Mouse (Mus musculus) MEL (cell line): ENCODE results near the gene Eef1g. TPM values are rescaled to one million over a fixed set of nuclear protein-coding genes. Genes with fewer than 3 reads are reported as not detected.
A peak's percentile ranks its signal among the peaks of the same experiment; 100 is the strongest.

ENCODE experiments used
- DNase-seq: peaks from one replicate; pipeline ENCODE4 v3.0.0; 2011; ENCODE audit warnings: low read depth, low spot score
- H3K27ac ChIP-seq: 2 replicates; pipeline ENCODE4 v1.5.1; 2012; ENCODE audit warnings: low read depth, mild to moderate bottlenecking, control low read depth, low read length, moderate library complexity; ENCODE audit not compliant: control insufficient read depth
- H3K27me3 ChIP-seq, 2 experiments: fragments of 150-350 bp in 1 of 2; sonication (generic) in 1 of 2; 2 replicates each; pipeline ENCODE4 v1.6.1; 2012; ENCODE audit warnings: low read length in 2 of 2, mild to moderate bottlenecking in 2 of 2, improper control_type of control experiment in 1 of 2, moderate library complexity in 1 of 2; ENCODE audit not compliant: insufficient read depth in 2 of 2, control insufficient read depth in 1 of 2
- H3K36me3 ChIP-seq, 2 experiments: 2 replicates each; pipeline ENCODE4 v1.6.1; 2012 to 2014; ENCODE audit warnings: low read length in 2 of 2, improper control_type of control experiment in 1 of 2, inconsistent platforms in 1 of 2, mild to moderate bottlenecking in 1 of 2; ENCODE audit not compliant: insufficient read depth in 2 of 2, control insufficient read depth in 1 of 2
- H3K4me1 ChIP-seq, 2 experiments: fragments of 150-350 bp in 1 of 2; sonication (generic) in 1 of 2; 2 replicates each; pipeline ENCODE4 v1.6.1; 2012; ENCODE audit warnings: low read length in 2 of 2, improper control_type of control experiment in 1 of 2, mild to moderate bottlenecking in 1 of 2; ENCODE audit not compliant: insufficient read depth in 2 of 2, control insufficient read depth in 1 of 2
- H3K4me3 ChIP-seq, 2 experiments: fragments of 150-350 bp in 1 of 2; sonication (generic) in 1 of 2; 2 replicates each; pipeline ENCODE4 v1.5.1; 2012; ENCODE audit warnings: low read depth in 2 of 2, low read length in 2 of 2, mild to moderate bottlenecking in 2 of 2, moderate library complexity in 2 of 2, control low read depth in 1 of 2, improper control_type of control experiment in 1 of 2; ENCODE audit not compliant: control insufficient read depth in 1 of 2, insufficient read depth in 1 of 2
- H3K79me2 ChIP-seq: 2 replicates; pipeline ENCODE4 v1.6.1; 2012; ENCODE audit warnings: mild to moderate bottlenecking, low read length, moderate library complexity; ENCODE audit not compliant: control insufficient read depth, poor library complexity, insufficient read depth
- H3K9ac ChIP-seq: 2 replicates; pipeline ENCODE4 v1.6.1; 2012; ENCODE audit warnings: low read depth, mild to moderate bottlenecking, control low read depth, low read length, moderate library complexity; ENCODE audit not compliant: control insufficient read depth, poor library complexity, severe bottlenecking
- H3K9me3 ChIP-seq: fragments of 150-350 bp; sonication (generic); replicated peaks from 2 replicates; pipeline ENCODE4 v1.6.1; 2012; ENCODE audit warnings: mild to moderate bottlenecking, low read length, improper control_type of control experiment, moderate library complexity; ENCODE audit not compliant: insufficient read depth
- CHD1 ChIP-seq: IDR thresholded peaks from 2 replicates; pipeline ENCODE4 v1.6.1; 2012; ENCODE audit warnings: low read depth, mild to moderate bottlenecking, inconsistent platforms, low read length, improper control_type of control experiment
- CHD2 ChIP-seq: IDR thresholded peaks from 2 replicates; pipeline ENCODE4 v1.6.1; 2011; ENCODE audit warnings: low read length, improper control_type of control experiment
- ELF1 ChIP-seq: IDR thresholded peaks from 2 replicates; pipeline ENCODE4 v1.6.1; 2014; ENCODE audit warnings: low read depth, mild to moderate bottlenecking, inconsistent platforms, low read length, improper control_type of control experiment, moderate library complexity
- EP300 ChIP-seq, 2 experiments: IDR thresholded peaks; 2 replicates each; pipeline ENCODE4 v1.6.1; 2011; ENCODE audit warnings: improper control_type of control experiment in 2 of 2, low read length in 2 of 2, low read depth in 1 of 2, mild to moderate bottlenecking in 1 of 2
- ETS1 ChIP-seq: IDR thresholded peaks from 2 replicates; pipeline ENCODE4 v1.6.1; 2012; ENCODE audit warnings: low read depth, mild to moderate bottlenecking, inconsistent platforms, low read length, improper control_type of control experiment, moderate library complexity
- MAX ChIP-seq: IDR thresholded peaks from 2 replicates; pipeline ENCODE4 v1.6.1; 2011; ENCODE audit warnings: low read length, improper control_type of control experiment
- MEF2A ChIP-seq: IDR thresholded peaks from 2 replicates; pipeline ENCODE4 v1.6.1; 2014; ENCODE audit warnings: low read depth, mild to moderate bottlenecking, inconsistent platforms, low read length, improper control_type of control experiment; ENCODE audit not compliant: poor library complexity, insufficient replicate concordance, severe bottlenecking; ENCODE audit errors: extremely low read depth
- NELFE ChIP-seq: IDR thresholded peaks from 2 replicates; pipeline ENCODE4 v1.6.1; 2011; ENCODE audit warnings: low read depth, low read length, improper control_type of control experiment
- SIN3A ChIP-seq: IDR thresholded peaks from 2 replicates; pipeline ENCODE4 v1.6.1; 2012; ENCODE audit warnings: low read length, improper control_type of control experiment, inconsistent platforms
- TBP ChIP-seq: IDR thresholded peaks from 2 replicates; pipeline ENCODE4 v1.8.0; 2011; ENCODE audit warnings: low read depth, low read length, improper control_type of control experiment
- polyA plus RNA-seq, 2 experiments: library from polyadenylated mRNA; stranded (reverse) in 1 of 2; unstranded in 1 of 2; fragments of >175 nt in 1 of 2; fragments of >200 nt in 1 of 2; gene quantifications; 2 replicates each; pipeline versions ENCODE4 v1.2.1 to v1.2.4; 2012; ENCODE audit warnings: low replicate concordance in 2 of 2, low read depth in 1 of 2; ENCODE audit not compliant: insufficient read length in 2 of 2, insufficient read depth in 1 of 2, missing spikeins in 1 of 2
- total RNA-seq: library from RNA; depleted of rRNA; stranded (reverse); fragments of 300-350 nt; gene quantifications from 2 replicates; pipeline ENCODE4 v1.2.3, GENCODE M21; 2012

Gene Eef1g
- total and polyA plus RNA-seq, 3 experiments: 1,362 to 1,817 (median 1,691) TPM

DNA sequence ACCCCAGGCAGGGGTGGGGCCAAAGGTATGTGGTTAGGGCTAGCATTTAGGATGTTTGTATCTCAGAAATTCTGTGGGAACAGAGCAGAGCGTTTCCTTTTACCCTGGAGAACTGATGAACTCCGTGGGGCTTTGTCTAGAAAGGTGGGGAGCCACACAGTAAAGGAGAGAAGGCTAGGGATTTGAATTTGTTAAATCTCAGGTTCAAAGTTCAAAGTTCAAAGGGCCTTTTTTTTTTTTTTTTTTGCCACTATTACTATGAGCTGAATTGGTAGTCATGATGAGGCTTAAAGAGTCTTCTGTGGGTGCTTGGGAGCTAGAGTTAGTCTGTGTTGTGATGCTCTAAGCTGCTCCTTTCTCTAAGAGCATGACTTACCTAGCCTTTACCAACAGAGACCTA lies 30.1 kb upstream of the Eef1g start:
- DNase-seq: no peak
- no peak overlapping the region for H3K27ac ChIP-seq
- no peaks in the 10 kb centered on the region for H3K79me2 ChIP-seq
- H3K4me3 ChIP-seq: no peak overlapping the region
- no peak for TF ChIP-seq ELF1
- no peak for TF ChIP-seq CHD2
- TF ChIP-seq EP300 (IDR thresholded peaks at IDR 0.05; ENCODE audit: low read depth in 1 of 2, low read length in 2 of 2): no peak
- no peak for TF ChIP-seq MEF2A
- no peak for TF ChIP-seq MAX
- TF ChIP-seq TBP: no peak
- no peak for TF ChIP-seq SIN3A
- TF ChIP-seq NELFE: no peak
- H3K9me3 ChIP-seq: no peaks in the 10 kb centered on the region
- H3K9ac ChIP-seq: no peak overlapping the region
- peaks cover 4 to 12% of the 10 kb centered on the region in 2 experiments; a peak in 3 of 4 replicates for H3K4me1 ChIP-seq
- peaks cover 0 to 7% of the 10 kb centered on the region in 2 experiments; a peak in 2 of 4 replicates for H3K36me3 ChIP-seq
- H3K27me3 ChIP-seq: no peaks in the 10 kb centered on the region

DNA sequence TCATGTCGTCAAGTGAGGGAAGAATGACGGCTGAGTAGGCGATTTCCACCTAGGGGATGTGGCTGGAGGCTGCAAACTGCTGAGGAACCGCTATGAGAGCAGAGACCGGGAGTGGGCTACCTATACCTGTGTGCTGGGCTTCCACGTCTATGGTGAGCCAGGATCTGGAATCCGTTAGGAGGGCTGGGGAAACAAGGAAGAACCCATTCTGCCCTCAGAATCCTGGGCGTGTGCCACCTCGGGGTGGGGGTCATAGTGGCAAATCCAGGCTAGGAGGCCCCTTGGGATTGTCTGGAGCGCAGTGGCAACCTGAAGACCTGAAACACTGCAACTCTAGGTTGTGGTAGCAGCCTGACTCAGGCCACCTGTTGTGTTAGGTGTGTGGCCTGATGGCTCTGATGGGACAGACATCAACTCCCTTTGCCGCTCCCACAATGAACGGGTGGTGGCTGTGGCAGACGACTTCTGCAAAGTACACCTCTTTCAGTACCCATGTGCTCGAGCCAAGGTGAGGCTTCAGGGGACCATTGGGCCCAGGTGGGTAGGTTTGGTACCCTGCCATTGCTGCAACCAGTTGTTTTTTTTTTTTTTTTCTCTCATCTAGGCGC lies 26.2 kb upstream of the Eef1g start:
- H3K4me1 ChIP-seq: peaks cover 8 to 28% of the 10 kb centered on the region in 2 experiments
- H3K4me3 ChIP-seq: no peak overlapping the region
- peaks cover 3 to 29% of the 10 kb centered on the region in 2 experiments for H3K36me3 ChIP-seq
- no peak overlapping the region for H3K27ac ChIP-seq
- H3K27me3 ChIP-seq: no peaks in the 10 kb centered on the region
- DNase-seq: no peak
- H3K9me3 ChIP-seq: no peaks in the 10 kb centered on the region
- TF ChIP-seq ETS1 (no peak), CHD1 (no peak)
- peaks cover 32% of the 10 kb centered on the region for H3K79me2 ChIP-seq
- no peak overlapping the region for H3K9ac ChIP-seq

DNA sequence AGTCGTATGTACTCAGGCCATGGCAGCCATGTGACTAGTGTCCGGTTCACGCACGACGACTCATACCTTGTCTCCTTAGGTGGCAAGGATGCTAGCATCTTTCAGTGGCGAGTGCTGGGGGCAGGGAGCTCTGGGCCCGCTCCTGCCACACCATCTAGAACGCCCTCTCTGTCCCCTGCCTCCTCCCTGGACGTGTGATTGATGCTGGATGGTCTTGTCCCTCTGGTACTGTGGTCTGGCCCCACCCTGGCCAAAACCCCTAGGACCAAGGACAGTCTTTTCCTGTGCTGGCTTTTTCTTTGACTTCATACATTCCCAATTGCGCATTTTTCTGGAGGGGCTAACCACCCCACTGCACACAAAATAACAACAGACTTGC lies 25.7 kb upstream of the Eef1g start:
- H3K36me3 ChIP-seq: peaks cover 4 to 32% of the 10 kb centered on the region in 2 experiments
- peaks cover 36% of the 10 kb centered on the region for H3K79me2 ChIP-seq
- H3K27ac ChIP-seq: peak overlapping the region; percentile 71
- peaks cover 9 to 33% of the 10 kb centered on the region in 2 experiments for H3K4me1 ChIP-seq
- no peaks in the 10 kb centered on the region for H3K27me3 ChIP-seq
- H3K9ac ChIP-seq: peak overlapping the region; percentile 76
- no peaks in the 10 kb centered on the region for H3K9me3 ChIP-seq
- H3K4me3 ChIP-seq: peak overlapping the region; percentile 45 to 56
- no peak for DNase-seq
- no peak for TF ChIP-seq CHD2
